Mouse (Mus musculus): ENCODE results near the gene Prdm11. TPM values are rescaled to one million over a fixed set of nuclear protein-coding genes. Genes with fewer than 3 reads are reported as not detected.

The Prdm11 gene
- total RNA-seq, 1 experiment from 2014 or later, result 8.0 TPM

Other genes with a start within 250 kb of the Prdm11 start
- not detected in 2 replicates for gene Syt13, start 131.1 kb downstream of the Prdm11 start, total RNA-seq (2017)
- 117 and 132 TPM in 2 replicates for gene Trp53i11, start 141.4 kb upstream of the Prdm11 start, total RNA-seq (2017)